Mouse (Mus musculus): ENCODE measurements at regions not wholly inside any gene's neighbourhood (a gene's known extent, or its start where the extent isn't known, plus 50 kb on each side); places are given as distances from the start of the nearest gene placed in this dataset.

DNA sequence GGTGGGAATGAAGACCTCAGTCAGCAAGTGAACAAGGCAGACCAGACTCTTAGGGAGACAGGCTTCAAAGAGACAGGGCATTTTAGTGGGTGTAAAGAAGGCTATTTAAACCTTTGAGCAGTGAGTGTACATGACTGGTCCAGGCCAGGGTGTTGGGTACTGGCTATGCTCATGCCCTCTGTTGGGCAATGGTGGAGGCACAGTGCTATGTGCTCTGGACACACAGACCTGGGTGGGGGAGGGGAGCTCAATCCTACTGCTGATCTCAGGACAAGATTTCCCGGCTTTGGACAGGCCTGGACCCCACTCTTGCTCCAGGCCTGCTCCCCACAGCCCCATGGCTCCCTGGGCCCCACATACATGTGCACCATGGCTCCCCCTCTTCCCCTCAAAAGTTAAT is 355.1 kb downstream of the Slc4a3 start:
- TF ChIP-seq EP300 (IDR thresholded peaks at IDR 0.05; ENCODE audit: low read depth) = no peak
- no peak for TF ChIP-seq CTCF (IDR thresholded peaks at IDR 0.05; ENCODE audit: low read depth)

Data from liver, postnatal 0 days (tissue).